Mouse (Mus musculus) lung, postnatal 36 days (tissue): ENCODE results near the gene Alpl.

ENCODE experiments used
- DNase-seq: peaks from one replicate; pipeline ENCODE4 v3.0.0; 2022; ENCODE audit warnings: mixed read lengths

Gene Alpl

DNA sequence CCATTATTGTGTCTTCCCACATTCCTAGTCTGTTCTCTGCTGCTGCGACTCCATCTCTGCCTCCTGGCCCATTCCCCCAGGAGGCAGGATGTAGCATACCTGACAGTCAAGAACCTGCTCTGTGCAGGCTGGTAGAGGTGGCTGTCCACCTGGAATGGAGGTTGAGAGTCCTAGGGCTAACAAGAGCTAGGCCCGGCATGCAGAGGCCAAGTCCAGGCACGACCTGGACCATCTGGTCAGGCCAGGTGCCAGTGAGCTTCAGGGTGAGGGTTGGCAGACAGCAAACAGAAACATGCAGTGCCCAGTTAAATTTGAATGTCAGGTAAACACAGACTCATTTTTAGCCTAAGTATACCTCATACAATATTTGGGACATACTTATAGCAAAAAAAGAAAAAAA, 63.2 kb downstream of the Alpl start:
- no peak for DNase-seq

DNA sequence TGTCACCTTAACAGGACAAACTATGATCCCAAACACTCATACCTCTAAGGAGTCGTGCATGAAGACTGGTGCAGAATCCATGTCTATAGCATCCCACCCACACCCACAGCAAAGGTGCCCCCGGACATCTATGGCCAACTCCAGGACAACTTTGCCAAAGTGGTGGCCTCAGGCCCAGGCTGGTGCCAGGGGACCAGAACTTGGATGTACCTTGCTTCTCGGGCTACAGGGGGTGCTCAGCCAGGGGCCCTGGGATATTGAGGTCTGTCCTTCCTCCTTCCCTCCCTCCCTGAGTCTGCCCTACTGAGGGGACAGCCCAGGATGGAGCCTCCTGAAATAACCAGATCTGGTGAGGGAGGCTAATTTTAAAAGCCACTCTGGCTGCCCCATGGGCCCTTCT, 63.8 kb downstream of the Alpl start:
- DNase-seq = no peak

DNA sequence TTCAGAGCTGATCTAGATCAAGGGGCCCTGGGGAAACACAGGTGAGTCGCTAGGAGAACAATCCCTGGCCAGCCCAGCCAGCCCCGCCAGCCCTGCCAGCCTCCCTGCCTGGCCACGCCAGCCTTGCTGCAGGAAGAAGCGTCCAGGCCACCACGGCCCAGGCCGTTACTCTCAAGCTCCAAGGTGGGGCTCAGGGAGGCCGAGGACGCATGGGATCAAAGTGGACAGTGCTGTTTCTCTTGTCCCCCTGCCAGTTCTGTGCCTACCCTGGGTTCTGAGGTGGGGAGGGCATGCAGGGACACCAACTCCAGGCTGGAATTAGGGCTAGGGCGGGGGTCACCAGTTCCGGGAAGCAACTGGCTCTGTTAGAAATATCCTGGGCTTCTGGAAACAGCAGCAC, 64.3 kb downstream of the Alpl start:
- no peak for DNase-seq

DNA sequence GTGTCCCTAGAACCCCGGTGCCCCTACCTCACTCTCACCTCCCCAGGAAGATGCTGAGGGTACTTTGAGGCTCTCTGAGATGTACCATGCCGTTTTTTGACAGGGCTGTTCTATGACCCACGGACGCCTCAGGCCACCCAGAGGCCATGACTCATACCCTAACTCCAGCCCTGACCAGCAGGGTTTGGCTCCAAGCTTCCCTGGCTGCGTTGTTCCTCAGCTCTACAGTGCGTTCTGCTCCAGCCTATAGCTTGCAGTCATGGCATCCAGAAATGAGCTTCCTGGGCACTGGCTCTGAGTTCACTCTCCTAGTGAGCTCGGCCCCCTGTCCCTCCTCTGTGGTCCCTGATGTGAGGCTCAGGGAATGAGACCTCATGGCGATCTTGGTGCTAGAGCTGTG, 65.4 kb downstream of the Alpl start:
- no peak for DNase-seq

DNA sequence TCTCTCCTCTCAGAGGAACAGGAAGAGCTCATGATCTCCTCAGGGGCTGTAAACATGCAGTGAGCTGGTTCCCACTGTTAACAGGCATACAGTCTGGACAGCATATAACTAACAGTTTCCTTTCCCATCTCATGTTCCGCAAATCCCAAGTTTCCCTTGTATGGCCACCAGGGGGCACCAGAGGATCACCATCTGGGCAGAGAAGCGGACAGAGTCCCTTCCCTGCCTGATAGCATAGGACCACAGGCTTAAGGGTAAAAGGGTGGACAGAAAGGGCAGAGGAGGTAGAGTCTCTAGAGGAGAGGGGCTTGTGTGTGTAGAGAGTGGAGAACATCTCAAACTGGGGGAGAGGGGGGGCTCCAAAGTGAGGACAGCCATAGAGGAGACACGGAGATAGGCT, 66.0 kb downstream of the Alpl start:
- peak; percentile 91 for DNase-seq

DNA sequence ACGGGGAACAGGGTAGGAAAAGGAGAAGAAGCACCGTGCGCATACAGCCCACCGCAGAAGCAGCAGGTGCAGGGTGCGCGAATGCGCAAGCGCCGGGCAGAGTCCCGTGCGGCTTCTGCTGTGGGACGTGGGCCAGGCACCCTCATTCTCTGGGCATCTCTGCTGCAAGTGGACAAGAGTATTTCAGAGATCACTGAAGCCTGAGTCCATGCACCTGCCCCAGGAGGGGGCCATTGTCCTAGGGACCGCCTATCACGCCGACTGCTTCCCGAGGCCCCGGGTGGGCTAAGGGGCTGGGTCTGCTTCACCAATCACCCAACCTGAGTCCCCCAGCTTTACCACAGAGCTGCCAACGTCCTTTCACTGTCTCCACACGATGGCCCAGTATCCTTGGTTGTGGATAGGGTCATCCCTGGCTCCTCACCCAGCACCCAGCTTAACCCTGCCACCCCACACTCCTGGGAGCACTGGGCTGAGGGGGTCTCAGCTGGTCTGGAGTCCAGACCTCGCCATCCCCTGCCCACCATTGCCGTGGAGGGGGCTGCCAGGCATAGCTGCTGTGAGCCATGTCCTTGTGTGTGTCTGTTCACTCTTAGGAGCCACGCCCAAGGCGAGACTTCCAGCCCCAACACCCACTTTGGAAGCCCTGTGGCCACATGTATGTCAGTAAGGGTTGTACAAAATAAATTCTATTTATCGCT, 66.9 kb downstream of the Alpl start:
- no peak for DNase-seq

DNA sequence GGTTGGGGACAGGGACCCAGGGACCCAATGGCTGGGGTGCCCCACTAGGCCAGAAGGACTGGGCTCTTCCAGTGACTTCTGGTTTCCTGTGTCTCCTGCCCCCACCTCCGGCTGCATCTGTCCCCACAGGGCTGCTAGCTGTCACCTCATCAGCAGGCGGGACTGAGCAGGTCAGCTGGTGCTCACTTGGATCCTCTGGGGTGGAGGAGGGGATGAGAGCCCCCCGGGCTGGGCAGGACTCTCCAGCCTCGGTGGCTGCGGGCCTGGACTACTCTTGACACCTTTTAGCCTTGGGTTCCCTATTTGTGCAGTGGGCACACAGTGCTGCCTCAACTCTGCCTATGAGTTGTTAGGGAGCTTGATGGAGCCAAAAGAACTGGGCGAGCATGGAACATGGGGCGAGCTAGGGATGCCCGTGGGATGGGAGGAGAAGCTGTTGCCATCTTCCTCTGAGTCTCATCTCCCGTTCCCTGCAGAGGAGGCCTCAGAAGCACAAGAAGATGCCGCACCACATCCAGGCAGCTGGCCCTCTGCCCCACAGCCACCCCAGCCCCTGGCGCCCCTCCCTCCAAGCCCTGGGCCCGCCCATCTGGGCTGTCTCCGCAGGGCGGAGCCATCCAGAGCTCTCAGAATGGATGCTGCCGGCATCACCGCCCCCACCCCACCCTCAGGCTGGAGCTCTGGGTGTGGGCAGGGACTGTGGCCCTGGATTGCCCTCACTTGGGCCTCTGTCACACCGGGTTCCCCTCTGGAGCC, 67.6 kb downstream of the Alpl start:
- no peak for DNase-seq

DNA sequence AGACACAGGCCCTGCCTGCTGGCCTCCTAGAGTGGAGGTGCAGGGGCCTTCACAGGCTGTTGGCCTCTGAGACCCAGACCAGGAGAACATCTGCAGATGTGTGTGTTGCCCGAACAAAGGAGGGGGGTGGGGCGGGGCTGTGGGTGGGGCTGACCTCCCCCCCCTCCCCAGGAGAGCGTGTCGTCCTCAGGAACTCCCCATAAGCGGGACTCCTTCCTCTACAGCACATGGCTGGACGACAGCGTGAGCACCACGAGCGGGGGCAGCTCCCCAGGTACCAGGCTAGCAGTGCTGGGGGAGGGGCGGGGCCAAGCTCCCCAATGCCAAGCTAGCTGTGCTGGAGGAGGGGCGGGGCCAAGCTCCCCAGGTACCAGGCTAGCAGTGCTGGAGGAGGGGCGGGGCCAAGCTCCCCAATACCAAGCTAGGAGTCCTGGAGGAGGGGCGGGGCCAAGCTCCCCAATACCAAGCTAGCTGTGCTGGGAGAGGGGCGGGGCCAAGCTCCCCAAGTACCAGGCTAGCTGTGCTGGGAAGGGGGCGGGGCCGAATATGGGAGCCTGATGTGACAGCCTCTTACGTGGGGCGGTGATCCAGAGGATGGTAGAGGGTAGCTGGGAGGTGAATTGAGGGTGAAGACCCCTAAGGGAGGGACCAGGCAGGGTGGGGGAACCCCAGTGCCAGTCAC, 68.5 kb downstream of the Alpl start:
- DNase-seq = peak; percentile 64

DNA sequence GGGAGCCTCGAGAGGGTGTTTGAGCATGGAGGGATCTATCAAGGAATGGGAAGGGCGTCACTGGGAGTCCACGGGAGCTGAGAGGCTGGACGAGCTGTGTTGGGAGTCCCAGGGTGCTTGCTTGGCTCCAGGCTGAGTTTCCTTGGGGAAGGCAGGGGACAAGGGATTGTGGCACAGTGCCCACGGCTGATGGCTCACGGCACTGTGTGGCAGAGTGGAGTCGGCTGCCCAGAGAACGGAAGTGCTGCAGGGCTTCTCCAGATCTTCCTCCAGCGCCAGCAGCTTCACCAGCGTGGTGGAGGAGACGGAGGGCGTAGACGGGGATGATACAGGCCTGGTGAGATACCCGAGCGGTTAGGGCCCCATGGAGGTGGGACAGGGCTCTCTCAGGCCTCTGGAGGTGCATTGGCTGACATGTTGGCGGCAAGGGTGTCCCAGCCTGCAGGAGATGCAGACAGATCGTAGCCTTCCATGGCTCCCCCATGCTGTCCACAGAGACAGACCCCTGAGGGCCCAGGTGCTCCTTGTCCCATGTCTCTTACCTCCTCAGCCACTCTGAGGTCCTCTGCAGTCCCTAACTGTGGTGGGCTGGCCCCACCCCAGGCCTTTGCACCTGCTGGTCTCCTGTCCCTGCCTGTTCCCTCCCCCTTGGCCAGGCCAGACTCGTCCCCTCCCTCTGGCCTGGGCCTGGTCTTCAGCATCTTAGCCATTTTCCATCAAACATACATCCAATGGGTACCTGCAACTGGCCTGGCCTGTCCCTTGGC, 69.3 kb downstream of the Alpl start:
- no peak for DNase-seq

DNA sequence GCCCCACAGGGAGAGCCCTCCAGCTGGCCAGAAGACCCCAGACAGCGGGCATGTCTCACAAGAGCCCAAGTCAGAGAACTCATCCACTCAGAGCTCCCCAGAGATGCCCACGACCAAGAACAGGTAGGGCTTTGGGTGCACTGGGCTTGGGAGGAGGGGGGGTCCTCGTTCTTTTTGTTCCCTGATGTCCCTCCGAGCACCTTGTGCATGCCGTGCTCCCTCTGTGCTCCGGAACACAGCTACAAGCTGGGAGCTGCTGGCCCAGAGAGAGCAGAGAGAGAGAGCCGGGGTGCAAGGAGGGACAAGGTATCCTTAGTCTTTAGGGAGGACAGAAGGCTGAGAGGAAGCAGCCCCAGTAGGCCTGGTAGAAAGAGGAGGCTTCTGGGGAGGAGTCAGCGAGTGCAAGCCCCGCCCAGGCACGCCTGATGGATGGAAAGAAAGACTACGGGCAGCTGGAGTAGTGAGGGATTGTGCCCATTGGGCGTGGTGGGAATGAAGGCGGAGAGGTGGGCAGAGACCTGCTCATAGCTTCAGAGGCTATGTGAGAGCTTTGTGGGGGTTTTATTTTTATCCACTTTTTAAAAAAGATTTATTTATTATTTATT, 70.5 kb downstream of the Alpl start:
- DNase-seq = no peak

DNA sequence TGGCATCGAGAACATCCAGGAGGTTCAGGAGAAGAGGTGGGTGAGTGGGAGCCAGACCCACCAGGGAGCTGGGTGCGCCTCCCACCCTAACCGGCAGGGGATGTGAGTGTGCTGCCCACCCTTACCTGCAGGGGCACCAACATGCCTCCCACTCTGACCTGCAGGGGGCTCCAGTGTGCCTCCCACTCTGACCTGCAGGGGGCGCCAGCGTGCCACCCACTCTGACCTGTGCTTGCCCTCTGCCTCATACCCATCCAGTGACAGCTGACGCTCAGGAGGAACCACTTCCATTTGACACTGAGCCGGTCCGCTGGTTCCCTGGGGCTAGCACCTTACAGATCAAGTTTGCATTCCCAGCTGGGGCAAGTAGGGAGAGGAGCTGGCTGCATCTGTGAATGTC, 71.4 kb downstream of the Alpl start:
- peak; percentile 77 for DNase-seq

DNA sequence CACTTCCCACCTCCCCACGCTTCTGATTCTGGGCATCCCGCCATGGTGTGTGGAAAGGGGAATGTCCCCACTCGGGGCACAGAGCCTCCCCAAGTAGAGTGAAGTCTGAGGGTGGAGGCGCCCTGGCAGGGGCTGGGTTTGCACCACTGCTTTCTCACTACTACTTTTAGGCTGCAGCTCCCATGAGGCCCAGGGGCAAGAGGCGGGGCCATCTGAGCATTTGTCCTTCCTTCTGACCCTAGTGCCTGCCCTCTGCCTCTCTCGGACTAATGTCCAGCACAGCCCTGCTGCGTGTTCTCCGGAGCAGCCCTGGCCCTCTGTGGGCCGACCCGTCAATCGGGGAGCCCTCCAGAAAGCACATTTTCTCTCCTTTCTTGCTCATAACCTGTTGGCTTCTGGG, 72.0 kb downstream of the Alpl start:
- peak; percentile 51 for DNase-seq

DNA sequence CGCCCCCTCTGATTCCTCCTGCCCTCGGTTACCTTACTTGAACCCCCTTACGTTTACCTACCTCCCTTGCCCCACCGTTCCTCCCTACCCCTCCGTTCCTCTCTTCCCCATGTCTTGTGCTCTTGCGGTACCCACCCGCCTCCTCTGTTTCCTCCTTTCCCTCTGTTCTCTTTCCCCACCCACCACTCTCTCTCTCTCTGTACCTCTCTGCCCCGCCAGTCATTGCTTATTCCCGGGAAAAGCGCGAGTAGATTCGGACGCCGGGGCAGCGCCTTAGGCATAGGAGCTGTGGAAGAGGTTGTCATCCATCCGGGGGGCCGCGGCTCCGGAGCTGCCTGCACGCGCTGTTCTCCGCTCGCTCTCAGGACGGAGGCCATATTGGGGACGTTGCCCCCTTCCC, 72.7 kb downstream of the Alpl start:
- no peak for DNase-seq

DNA sequence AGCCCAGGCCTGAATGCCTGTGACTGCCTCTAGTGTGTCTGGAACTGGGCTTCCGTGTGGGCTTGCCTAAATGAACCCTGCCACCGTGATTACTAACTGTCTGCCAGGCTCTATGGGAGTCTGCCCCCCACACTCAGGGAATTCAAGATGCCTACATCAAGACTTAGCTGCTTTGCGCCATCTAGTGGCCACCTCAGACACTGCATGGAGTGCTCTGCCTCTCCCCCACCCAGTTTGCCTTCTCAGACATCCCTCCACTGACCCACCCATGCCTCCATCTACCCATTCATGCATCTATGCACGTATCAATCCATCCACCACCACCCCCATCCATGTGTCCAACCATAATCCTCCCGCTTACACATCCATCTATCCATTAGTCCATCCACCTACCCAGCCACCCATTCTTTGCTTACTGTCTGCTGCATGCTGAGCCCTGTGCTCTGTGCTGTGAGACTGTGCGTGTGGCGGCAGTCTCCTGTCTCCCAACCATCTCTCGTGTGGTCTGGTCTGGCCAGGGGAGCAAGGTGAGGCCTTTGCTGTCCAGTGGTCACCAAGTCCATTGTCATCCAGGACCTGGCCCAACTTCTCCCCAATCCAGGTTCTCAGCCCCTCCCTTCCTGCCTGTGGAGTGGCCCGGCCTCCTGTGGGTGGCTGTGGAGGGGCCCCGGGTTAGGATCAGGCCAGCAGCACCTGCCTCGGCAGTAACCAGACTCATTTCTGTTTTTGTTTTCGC, 73.3 kb downstream of the Alpl start:
- peak; percentile 79 for DNase-seq

DNA sequence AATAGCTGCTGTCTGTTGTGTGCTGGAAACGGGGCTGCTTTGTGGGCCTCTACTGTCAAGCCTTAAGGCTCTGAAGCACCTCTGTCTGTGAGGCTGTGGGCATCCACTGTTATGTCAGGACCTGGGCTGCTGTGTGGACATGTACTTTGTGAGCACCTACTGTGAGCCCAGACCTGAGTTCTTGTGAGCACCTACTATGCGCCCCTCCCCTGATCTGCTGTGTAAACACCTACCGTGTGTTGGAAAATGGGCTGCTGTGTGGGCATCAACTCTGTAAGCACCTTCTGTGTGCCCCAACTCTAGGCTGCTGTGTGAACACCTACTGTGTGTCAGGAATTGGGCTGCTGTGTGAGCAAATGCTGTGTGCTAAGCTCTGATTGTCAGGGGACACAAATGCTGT, 74.0 kb downstream of the Alpl start:
- no peak for DNase-seq

DNA sequence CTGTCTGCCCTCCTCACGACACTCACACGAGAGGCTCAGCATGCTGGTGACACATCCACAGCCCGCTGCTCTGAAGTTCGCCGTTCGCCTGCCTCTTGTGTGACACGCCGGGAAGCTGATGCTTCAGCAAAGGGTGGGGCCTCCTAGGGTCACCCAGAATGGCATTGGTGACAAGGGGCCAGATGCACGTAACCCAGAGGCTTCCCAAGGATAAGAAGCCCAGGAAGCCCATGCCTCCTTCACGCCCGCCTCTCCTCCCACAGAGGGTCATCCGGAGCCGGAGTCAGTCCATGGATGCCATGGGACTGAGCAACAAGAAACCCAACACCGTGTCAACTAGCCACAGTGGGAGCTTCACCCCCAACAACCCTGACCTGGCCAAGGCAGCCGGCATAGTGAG, 74.6 kb downstream of the Alpl start:
- no peak for DNase-seq

DNA sequence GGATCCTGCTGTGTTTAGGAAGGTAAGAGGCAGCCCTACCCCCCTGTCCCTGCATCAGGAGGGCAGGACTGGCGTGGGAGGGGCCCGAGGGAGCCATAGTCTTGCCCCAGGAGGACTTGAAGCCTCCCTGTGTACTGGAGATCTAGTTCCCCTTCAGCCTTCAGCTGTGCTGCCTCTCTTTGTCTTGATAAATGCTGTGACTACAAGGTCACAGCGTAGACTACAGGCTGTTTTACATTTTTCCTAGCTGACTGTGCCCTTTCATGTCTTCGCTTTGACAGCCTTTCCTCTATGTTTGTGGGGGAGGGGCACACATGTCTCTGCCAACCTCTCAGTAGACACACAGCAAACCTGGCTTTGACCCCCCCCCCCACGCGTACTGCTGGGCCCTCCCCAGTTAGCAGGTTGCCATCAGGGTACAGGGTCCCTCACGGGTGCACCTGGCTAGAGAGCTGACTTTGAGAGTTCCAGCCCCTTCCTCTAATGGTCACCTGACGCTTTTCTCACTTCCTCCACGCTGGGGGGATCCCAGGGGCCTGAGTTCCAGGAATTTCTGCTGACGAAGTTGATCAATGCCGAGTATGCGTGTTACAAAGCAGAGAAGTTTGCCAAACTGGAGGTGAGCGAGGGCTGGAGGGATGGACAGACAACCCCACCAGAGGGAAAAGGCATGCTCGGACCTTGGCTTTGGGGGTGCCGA, 76.7 kb downstream of the Alpl start:
- DNase-seq = no peak

DNA sequence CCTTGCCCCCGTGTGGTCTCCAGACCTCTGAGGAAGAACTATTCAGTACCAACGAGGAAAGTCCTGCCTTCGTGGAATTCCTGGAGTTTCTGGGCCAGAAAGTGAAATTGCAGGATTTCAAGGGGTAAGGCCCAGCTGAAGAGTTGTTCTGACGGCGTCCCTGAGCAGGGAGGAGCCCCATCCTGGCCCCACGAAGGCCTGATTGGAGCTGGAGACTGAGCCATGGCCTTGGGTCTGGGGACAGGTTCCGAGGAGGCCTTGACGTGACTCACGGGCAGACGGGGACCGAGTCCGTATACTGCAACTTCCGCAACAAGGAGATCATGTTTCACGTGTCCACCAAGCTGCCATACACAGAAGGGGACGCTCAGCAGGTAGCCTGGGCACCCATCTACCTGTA, 78.5 kb downstream of the Alpl start:
- no peak for DNase-seq

DNA sequence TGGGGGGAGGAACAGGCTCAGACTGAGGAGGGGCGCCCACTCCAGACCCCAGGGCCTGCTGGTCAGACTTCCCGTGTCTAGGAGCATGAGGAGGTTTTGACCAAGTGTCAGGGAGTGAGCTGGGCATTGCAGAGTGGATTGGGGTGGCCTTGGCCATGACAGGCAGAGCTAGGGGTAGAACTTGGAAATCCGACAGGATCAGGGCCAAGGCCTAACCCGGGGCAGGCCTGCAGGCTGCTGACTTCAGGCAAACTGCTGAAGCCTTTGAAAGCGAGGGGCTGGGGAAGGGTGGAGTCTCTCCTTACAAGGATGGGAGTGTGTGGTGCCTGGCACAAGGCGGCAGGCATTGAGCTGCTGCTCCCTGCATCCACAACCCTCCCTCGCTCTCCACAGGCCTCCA, 79.2 kb downstream of the Alpl start:
- DNase-seq = no peak

DNA sequence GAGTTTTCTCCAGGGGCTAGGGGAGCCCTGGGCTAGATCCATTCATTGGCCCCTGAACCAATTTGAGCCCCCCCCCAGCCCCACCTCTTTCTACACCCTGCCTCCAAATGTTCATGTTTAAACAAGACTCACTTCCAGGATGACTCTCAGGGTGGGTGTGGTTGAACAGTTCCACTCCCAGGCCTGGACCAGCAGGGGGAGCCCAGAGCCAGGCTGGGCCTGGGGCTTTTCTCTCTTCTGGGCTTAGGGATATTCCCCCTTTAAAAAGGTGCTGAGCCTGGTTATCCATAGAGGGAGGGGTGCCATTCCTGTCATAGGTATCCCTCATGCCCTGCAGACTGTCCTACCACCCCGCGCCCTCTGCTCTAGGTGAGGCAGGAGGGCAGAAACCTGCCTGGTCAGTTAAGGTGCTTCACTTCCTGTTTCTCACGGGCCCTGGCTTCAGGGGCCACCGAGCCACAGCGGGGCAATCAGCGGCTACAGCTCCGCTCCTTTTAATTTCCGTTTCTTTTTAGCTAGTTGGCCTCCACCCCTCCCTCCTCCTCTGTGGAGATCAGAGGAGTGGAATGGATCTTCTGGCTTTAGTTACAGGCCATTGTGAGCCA, 82.1 kb downstream of the Alpl start:
- DNase-seq = peak; percentile 40

DNA sequence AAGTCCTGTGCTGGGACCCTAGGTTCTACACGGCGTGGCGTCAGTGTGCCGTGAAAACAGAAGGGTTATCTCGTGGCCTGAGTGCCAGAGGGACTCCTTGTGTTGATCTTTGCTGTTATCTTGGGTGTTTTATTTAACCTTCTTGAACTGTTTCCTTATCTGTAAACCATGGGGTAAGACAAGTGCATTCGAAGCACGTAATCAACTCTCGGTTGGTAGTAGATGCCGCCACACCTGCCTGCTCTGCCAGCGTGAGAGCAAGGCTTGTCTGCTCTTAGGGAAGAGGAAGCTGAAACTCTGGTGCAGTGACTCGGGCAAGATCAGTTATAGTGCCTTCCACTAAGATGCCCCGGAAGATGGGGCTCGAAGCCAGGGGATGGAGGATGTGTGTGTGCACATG, 83.2 kb downstream of the Alpl start:
- no peak for DNase-seq
